Mouse (Mus musculus) forebrain, embryonic 14.5 days (tissue): ENCODE measurements around the gene Fibcd1. TPM values are rescaled to one million over a fixed set of nuclear protein-coding genes. Genes with fewer than 3 reads are reported as not detected.
A peak's percentile ranks its signal among the peaks of the same experiment; 100 is the strongest.

Source experiments
- ATAC-seq: fragments of 200-750 bp; cut with Nextera tagmentation; 2 replicates; pipeline ENCODE4 v1.8.0; 2017; ENCODE audit warnings: mild to moderate bottlenecking, moderate library complexity
- DNase-seq: peaks from one replicate; pipeline ENCODE4 v3.0.0-alpha.2; 2015; ENCODE audit warnings: low spot score
- H3K27ac ChIP-seq: fragments of 300-500 bp; sonication (generic); 2 replicates; pipeline ENCODE4 v1.5.1; 2014; ENCODE audit warnings: low read depth, mild to moderate bottlenecking, control low read depth, low read length, moderate library complexity
- H3K27me3 ChIP-seq: fragments of 300-500 bp; sonication (generic); replicated peaks from 2 replicates; pipeline ENCODE4 v1.6.1; 2014; ENCODE audit warnings: low read length, control low read depth, mixed read lengths; ENCODE audit not compliant: control insufficient read depth, insufficient read depth
- H3K36me3 ChIP-seq: fragments of 300-500 bp; sonication (generic); 2 replicates; pipeline ENCODE4 v1.6.1; 2014; ENCODE audit warnings: low read length, control low read depth; ENCODE audit not compliant: control insufficient read depth, insufficient read depth
- H3K4me1 ChIP-seq: fragments of 300-500 bp; sonication (generic); 2 replicates; pipeline ENCODE4 v1.6.1; 2014; ENCODE audit warnings: antibody characterized with exemption, low read length, control low read depth; ENCODE audit not compliant: control insufficient read depth, insufficient read depth
- H3K4me2 ChIP-seq: fragments of 300-500 bp; sonication (generic); 2 replicates; pipeline ENCODE4 v1.6.1; 2014; ENCODE audit warnings: mild to moderate bottlenecking, control low read depth, low read length
- H3K4me3 ChIP-seq: fragments of 300-500 bp; sonication (generic); 2 replicates; pipeline ENCODE4 v1.5.1; 2014; ENCODE audit warnings: low read depth, low read length, control low read depth
- H3K9ac ChIP-seq: fragments of 300-500 bp; sonication (generic); 2 replicates; pipeline ENCODE4 v1.6.1; 2014; ENCODE audit warnings: mild to moderate bottlenecking, low read length, control low read depth, moderate library complexity
- H3K9me3 ChIP-seq: fragments of 300-500 bp; sonication (generic); replicated peaks from 2 replicates; pipeline ENCODE4 v1.6.1; 2016; ENCODE audit warnings: low read length, control low read depth, mixed read lengths; ENCODE audit not compliant: control insufficient read depth
- WGBS: fragments of 180-500 bp; shearing (Covaris S2); extraction: QIAGEN DNeasy Blood & Tissue Kit; methylation state at CpG from one replicate; pipeline ENCODE4 v1.1.7; 2014; 5-methylcytosine and 5-hydroxymethylcytosine counted together
- polyA plus RNA-seq: library from polyadenylated mRNA; unstranded; fragments of >200 nt; fragmentation: Nextera tagmentation; extraction: Ambion mirVana; gene quantifications from 2 replicates; pipeline ENCODE4 v1.2.1, GENCODE M21; 2014

Gene Fibcd1
- polyA plus RNA-seq, 1 experiment from 2014 or later, result 3.0 TPM

GRCm38 (mm10) chr2:31880868-31881267, 35.1 kb upstream of the Fibcd1 start:
- no peak overlapping the region for H3K4me3 ChIP-seq
- DNase-seq (no peak), ATAC-seq (no peak)
- no peaks in the 10 kb centered on the region for H3K9me3 ChIP-seq
- no peak overlapping the region for H3K27ac ChIP-seq
- H3K27me3 ChIP-seq, result peaks cover 18% of the 10 kb centered on the region
- H3K36me3 ChIP-seq, result no peaks in the 10 kb centered on the region
- H3K4me1 ChIP-seq, result no peaks in the 10 kb centered on the region
- no peak overlapping the region for H3K9ac ChIP-seq
- no peak overlapping the region for H3K4me2 ChIP-seq
- 4% methylated on average over 14 of the region's 14 CpGs for WGBS

- no peaks in the 10 kb centered on the region for H3K9me3 ChIP-seq
- no peak overlapping the region for H3K27ac ChIP-seq
- H3K36me3 ChIP-seq, result no peaks in the 10 kb centered on the region
- DNase-seq (no peak), ATAC-seq (no peak)
- H3K4me1 ChIP-seq, result no peaks in the 10 kb centered on the region
- 83% methylated on average over 17 of the region's 17 CpGs for WGBS
- H3K4me2 ChIP-seq, result no peak overlapping the region
- H3K4me3 ChIP-seq, result no peak overlapping the region
- H3K27me3 ChIP-seq, result peaks cover 18% of the 10 kb centered on the region
- H3K9ac ChIP-seq, result no peak overlapping the region
Observed at GRCm38 (mm10) chr2:31878610-31879009, 32.8 kb upstream of the Fibcd1 start.

- peaks cover 8% of the 10 kb centered on the region for H3K27me3 ChIP-seq
- no peak overlapping the region for H3K4me2 ChIP-seq
- 7% methylated on average over 12 of the region's 12 CpGs for WGBS
- no peak overlapping the region for H3K9ac ChIP-seq
- ATAC-seq (no peak), DNase-seq (peak; percentile 32)
- no peaks in the 10 kb centered on the region for H3K36me3 ChIP-seq
- no peaks in the 10 kb centered on the region for H3K4me1 ChIP-seq
- no peak overlapping the region for H3K4me3 ChIP-seq
- no peak overlapping the region for H3K27ac ChIP-seq
- H3K9me3 ChIP-seq, result no peaks in the 10 kb centered on the region
Observed at GRCm38 (mm10) chr2:31876446-31876845, 30.6 kb upstream of the Fibcd1 start.

- ATAC-seq, result no peak
- no peaks in the 10 kb centered on the region for H3K9me3 ChIP-seq
Observed at GRCm38 (mm10) chr2:31874290-31874855, 28.6 kb upstream of the Fibcd1 start.

GRCm38 (mm10) chr2:31870683-31871082, 24.9 kb upstream of the Fibcd1 start:
- no peaks in the 10 kb centered on the region for H3K9me3 ChIP-seq
- 77% methylated on average over 3 of the region's 3 CpGs for WGBS
- H3K27ac ChIP-seq, result no peak overlapping the region
- H3K4me2 ChIP-seq, result no peak overlapping the region
- ATAC-seq, result no peak
- no peaks in the 10 kb centered on the region for H3K36me3 ChIP-seq
- H3K9ac ChIP-seq, result no peak overlapping the region
- H3K4me3 ChIP-seq, result no peak overlapping the region
- H3K4me1 ChIP-seq, result no peaks in the 10 kb centered on the region
- no peaks in the 10 kb centered on the region for H3K27me3 ChIP-seq
- DNase-seq, result no peak

More at GRCm38 (mm10) chr2:31874290-31874855, 28.6 kb upstream of the Fibcd1 start:
- no peaks in the 10 kb centered on the region for H3K4me1 ChIP-seq
- H3K27me3 ChIP-seq, result 0 out of 2 replicates have a peak, but pooled peaks cover 5% of the 10 kb centered on the region
- H3K4me2 ChIP-seq, result no peak overlapping the region
- H3K4me3 ChIP-seq, result no peak overlapping the region
- no peak overlapping the region for H3K27ac ChIP-seq
- DNase-seq, result no peak
- no peak overlapping the region for H3K9ac ChIP-seq
- H3K36me3 ChIP-seq, result no peaks in the 10 kb centered on the region
- 72% methylated on average over 26 of the region's 26 CpGs for WGBS

- Histone ChIP-seq H3K4me1 (no peaks in the 10 kb centered on the region), H3K4me3 (no peak overlapping the region), H3K4me2 (no peak overlapping the region), H3K9ac (no peak overlapping the region), H3K27me3 (no peaks in the 10 kb centered on the region), H3K36me3 (no peaks in the 10 kb centered on the region), H3K27ac (no peak overlapping the region), H3K9me3 (no peaks in the 10 kb centered on the region)
- 92% methylated on average over 5 of the region's 5 CpGs for WGBS
- no peak for ATAC-seq
- no peak for DNase-seq
Observed at GRCm38 (mm10) chr2:31869692-31870091, 23.9 kb upstream of the Fibcd1 start.

- no peak overlapping the region for H3K4me2 ChIP-seq
- H3K4me1 ChIP-seq, result no peaks in the 10 kb centered on the region
- no peak overlapping the region for H3K4me3 ChIP-seq
- no peaks in the 10 kb centered on the region for H3K36me3 ChIP-seq
- H3K9ac ChIP-seq, result no peak overlapping the region
- 80% methylated on average over 10 of the region's 10 CpGs for WGBS
- no peak overlapping the region for H3K27ac ChIP-seq
- DNase-seq (no peak), ATAC-seq (no peak)
- no peaks in the 10 kb centered on the region for H3K9me3 ChIP-seq
- H3K27me3 ChIP-seq, result no peaks in the 10 kb centered on the region
Observed at GRCm38 (mm10) chr2:31868538-31869164, 22.8 kb upstream of the Fibcd1 start.

- no peak overlapping the region for H3K27ac ChIP-seq
- no peaks in the 10 kb centered on the region for H3K36me3 ChIP-seq
- ATAC-seq (no peak), DNase-seq (no peak)
- no peak overlapping the region for H3K4me2 ChIP-seq
- H3K9me3 ChIP-seq, result no peaks in the 10 kb centered on the region
- no peaks in the 10 kb centered on the region for H3K4me1 ChIP-seq
- WGBS, result 86% methylated on average over 8 of the region's 8 CpGs
- no peak overlapping the region for H3K9ac ChIP-seq
- no peak overlapping the region for H3K4me3 ChIP-seq
- H3K27me3 ChIP-seq, result no peaks in the 10 kb centered on the region
Observed at GRCm38 (mm10) chr2:31867773-31868537, 22.1 kb upstream of the Fibcd1 start.

- Histone ChIP-seq H3K27ac (no peak overlapping the region), H3K4me3 (no peak overlapping the region), H3K27me3 (no peaks in the 10 kb centered on the region), H3K4me1 (no peaks in the 10 kb centered on the region), H3K9me3 (no peaks in the 10 kb centered on the region), H3K9ac (no peak overlapping the region), H3K4me2 (no peak overlapping the region), H3K36me3 (no peaks in the 10 kb centered on the region)
- DNase-seq (no peak), ATAC-seq (no peak)
- 27% methylated on average over 2 of the region's 2 CpGs for WGBS
Observed at GRCm38 (mm10) chr2:31865794-31866193, 20.0 kb upstream of the Fibcd1 start.
